Mouse (Mus musculus): ENCODE measurements around the gene Elp4.

GRCm38 (mm10) chr2:105799840-105800239 is 104.5 kb downstream of the Elp4 start:
- TF ChIP-seq TAL1 (conservative IDR thresholded peaks at IDR 0.05; ENCODE audit: low read depth, low read length) (no peak), CTCF (IDR thresholded peaks at IDR 0.05; ENCODE audit: low read depth, low read length) (0 out of 2 replicates have a peak, but pooled peaks have one; percentile 14)
